Mouse (Mus musculus) thymus, adult 2 months (tissue): ENCODE data around the gene Catsper2.

Experiments used
- CTCF ChIP-seq: fragments of 200-500 bp; IDR thresholded peaks from 2 replicates; pipeline ENCODE4 v1.5.1; 2012; ENCODE audit warnings: mild to moderate bottlenecking, control low read depth, low read length, moderate library complexity, borderline replicate concordance; ENCODE audit not compliant: control insufficient read depth, poor library complexity, insufficient read depth; ENCODE audit errors: extremely low read depth
- POLR2A ChIP-seq: fragments of 200-500 bp; IDR thresholded peaks from 2 replicates; pipeline ENCODE4 v1.6.1; 2012; ENCODE audit warnings: mild to moderate bottlenecking, low read length, control low read depth, moderate library complexity; ENCODE audit not compliant: control insufficient read depth, poor library complexity, insufficient read depth; ENCODE audit errors: extremely low read depth

GRCm38 (mm10) chr2:121358381-121358780 lies 55.2 kb downstream of the Catsper2 start:
- TF ChIP-seq POLR2A, result no peak
- no peak for TF ChIP-seq CTCF
